Mouse (Mus musculus) WW6 (cell line): ENCODE results near the gene Camk2d.

ENCODE experiments used
- DNase-seq: peaks from one replicate; pipeline ENCODE4 v3.0.0-alpha.2; 2013; ENCODE audit warnings: low read depth, low spot score

The Camk2d gene

DNA sequence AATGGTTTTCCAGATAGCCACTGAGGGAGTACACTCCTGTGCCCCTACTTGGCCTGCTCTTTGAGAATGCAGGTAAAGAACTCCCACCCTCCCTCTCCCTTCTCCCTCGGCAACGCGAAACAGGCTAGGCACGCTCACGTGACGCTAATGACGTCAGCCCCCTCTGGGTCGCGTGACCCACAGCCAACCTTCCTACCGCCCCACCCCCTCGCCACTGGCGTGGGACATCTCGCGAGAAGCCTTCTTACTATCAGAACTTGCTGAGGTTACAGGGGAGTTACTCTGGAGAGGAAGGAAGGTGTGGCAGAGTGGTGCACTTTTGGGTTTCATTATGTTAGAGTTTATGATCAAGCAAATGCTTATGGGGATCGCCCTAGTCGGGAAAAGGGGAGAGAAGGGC is at the start of gene Camk2d:
TSS of gene Camk2d (plus strand) at position 217 of the 400 bp plus-strand sequence.
- DNase-seq, result peak; percentile 95

DNA sequence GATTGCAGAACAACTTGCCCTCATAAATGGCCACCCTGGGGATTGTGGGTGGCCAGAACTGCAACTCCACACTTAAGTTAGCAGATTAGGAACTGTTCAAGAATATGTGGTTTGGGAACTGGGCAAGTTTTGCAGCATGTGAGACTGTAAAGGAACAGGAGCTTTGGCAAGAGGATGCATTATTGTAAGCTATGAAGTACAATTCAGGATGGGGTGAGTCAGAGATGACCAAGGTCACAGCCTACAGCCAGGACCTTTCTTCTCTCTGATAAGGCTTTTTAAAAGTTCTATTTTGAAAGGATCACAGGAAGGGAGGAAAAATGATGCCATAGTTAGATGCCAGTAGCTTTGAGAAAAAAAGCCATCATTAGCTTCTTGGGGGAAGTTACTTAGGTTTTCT is 48.2 kb upstream of the Camk2d start:
- DNase-seq, result no peak

DNA sequence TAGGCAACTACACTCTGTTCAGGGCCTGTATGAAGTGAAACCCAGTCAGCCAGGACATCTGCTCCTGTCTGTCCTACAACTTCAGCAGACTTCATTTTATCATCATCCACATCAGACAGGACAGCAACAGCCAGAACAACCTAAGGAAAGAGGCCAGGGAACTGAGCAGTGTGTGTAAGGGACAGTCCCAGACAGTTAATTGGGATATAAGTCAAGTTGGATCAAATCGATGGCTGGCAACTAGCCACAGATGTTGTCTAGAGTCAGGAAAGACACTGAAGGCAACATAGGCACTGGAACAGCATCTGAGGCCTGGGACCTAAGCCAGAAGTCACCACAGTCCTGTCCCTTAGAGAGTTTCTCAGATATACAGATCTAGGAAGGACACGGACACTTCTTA is 32.5 kb upstream of the Camk2d start:
- no peak for DNase-seq

DNA sequence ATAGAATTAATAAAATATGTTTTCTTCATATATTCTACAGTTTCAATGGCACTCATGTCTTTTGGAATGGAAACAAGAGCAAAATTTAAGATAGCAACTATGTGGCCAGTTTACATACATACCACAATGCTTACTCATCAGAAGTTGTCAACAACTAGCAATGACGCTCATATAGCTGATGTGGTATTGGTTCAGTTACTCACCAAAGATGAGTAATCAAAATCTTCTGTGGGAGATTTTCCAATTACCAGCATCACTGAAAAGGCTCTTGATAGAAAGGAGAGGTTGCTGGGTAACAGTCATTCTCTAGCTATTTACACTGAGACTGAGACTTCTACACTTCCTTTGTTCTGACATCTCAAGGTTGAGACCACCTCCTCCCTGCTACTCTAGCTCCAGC is 25.5 kb upstream of the Camk2d start:
- DNase-seq, result no peak

DNA sequence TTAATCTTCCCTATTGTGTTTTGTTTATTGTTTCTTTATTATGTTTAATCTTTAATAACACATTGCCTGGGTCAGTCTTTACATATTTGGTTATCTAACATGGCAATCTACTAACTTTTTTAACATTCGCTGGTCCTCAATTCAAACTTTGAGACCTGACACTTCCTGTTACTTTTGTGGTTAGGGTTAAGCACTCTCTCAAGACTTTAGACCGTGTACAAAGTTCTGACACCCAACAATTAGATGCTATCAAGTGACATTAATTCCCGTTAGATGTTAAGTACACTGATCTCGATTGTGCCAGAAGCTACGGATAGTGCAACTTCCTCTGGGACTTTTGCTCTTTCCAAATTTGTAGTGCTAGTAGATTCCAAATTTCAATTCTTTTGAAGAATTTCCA is 23.2 kb upstream of the Camk2d start:
- no peak for DNase-seq

DNA sequence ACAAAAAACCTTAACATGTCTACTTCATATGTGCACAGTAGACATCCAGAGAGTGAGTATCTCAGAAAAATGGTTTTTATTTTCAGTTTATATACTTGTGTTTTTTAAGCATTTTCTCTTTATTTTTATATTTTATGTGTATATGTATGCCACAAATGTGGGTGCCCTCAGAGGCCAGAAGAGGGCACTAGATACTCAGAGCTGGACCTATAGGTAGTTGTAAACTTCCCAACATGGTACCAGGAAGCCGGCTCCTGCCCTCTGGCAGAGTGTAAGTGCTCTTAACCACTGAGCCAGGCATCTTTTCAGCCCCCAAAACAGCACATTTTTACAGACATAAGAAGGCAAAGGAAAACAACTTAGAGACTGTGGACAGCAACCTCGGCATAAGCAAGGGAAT is 20.2 kb upstream of the Camk2d start:
- no peak for DNase-seq

DNA sequence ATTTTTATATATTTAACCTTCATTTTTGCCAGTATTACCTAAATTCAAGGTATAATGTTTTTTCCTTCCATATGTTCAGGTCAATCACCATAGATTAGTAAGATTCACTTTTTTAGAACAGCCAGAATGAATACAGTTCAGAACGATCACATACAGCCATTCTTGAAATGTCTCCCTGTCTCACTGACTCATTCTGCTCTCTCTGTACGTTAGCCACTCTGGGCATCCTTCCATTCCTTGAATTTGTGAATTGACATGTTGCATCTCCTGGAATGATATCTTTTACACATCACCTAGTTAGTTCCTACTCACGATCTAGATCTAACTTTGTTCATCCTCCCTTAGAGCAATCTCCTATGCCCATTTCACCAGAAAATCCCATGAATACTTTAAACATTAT is 10.0 kb upstream of the Camk2d start:
- no peak for DNase-seq

DNA sequence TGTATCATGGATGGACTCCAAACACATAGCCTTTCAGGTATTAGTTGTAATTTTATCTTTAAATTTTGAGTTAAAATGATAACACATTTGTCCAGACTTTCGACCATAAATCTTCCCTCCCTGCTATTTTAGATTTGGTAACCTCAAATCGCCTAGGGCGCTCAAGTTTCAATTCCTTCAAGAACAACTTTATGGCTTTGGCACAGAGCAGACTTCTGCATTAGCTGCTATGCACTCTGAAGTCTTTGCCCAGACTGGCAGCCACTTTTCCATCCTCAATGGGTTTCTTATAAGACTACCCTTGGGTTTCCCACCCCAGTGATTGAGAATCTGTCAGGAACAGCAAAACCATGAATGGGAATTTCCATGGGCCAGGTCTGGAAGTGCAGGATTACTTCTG is 8.6 kb upstream of the Camk2d start:
- DNase-seq, result no peak

DNA sequence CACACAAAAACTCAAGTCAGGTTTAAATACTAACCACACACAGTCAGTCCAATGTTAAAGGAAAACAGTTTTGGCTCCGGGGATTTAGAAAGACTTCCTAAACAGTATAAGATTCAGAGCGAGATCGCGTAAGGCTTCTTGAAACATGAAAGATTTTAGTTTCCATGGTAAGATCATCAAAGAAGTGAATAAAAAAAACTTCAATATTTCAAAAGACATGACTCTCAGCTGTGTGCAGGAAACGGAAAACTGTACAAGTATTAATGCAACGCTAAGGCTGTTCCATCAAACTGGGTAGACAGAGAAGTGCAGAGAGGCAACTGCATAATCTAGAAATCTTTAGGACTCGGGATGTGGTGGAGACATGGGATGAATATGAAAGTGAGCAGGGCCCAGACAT is 6.5 kb upstream of the Camk2d start:
- no peak for DNase-seq

DNA sequence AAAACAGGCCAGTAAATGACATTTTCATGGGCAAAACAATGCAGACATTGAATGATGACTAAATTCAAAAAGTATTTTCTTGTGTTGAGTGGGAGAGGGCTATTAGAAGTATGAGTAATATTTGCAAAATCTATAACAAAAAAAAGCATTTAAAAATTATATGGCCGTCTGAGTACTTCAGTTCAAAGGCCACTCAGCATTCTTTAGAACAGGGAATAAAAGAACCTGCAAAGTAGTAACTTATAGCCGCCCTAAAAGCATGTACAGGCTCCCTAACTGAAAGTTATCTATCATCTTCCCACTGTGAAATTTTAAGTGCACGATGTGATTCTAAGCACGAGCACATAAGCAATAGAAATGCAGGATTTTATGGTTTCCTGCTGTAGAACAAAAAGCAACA is 646 bp upstream of the Camk2d start:
- no peak for DNase-seq

DNA sequence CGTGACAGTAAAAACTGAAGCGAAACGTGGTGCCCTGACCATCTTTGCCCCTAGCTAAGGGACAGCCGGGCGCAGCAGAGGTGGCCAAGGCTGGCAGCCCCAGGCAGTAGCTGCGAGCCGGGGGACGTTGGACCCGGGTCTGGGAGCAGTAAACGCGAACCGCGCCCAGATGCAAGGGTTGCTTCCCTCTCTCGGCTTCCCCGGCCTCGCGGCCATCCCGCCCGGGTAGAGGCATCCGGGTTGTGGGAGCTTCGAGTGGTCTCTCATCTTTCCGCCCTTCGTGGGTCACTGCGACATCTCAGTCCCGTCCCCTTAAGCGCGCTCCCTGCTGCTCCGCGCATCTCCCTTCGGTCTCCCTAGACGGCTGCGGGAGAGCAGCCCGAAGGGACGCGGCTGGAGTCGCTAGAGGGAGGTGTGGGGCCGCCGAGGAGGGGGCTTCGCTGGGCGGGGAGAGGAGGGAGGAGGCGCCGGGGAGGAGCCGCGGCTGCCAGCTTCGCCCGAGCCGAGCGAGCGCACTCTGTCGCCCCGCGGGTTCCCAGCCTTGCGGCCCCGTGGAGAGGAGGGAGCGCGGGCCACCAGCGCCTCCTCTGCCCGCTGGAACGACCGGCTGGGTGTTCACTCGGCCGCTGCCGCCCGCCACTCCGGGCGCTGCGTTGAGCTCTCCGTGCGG is 524 bp downstream of the Camk2d start:
- peak; percentile 40 for DNase-seq

DNA sequence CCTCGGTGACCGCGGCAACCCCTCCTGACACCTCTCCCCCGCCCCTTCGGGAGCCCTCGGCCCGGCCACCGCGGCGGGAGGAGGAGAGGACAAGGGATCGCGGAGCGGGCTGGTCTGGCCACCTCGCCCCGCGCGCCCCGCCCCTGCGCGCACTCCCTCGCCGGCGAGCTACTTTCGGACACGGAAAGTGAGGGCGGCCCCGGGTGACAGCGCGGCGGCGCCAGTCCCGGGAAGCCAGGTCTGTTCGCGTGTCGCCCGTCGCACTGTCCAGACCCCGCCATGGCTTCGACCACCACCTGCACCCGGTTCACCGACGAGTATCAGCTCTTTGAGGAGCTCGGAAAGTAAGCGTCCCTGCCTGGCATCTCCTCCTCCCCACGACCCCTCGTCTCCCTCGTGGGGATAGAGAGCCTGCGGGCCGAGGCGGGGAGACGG is 1.1 kb downstream of the Camk2d start:
- DNase-seq, result peak; percentile 28

DNA sequence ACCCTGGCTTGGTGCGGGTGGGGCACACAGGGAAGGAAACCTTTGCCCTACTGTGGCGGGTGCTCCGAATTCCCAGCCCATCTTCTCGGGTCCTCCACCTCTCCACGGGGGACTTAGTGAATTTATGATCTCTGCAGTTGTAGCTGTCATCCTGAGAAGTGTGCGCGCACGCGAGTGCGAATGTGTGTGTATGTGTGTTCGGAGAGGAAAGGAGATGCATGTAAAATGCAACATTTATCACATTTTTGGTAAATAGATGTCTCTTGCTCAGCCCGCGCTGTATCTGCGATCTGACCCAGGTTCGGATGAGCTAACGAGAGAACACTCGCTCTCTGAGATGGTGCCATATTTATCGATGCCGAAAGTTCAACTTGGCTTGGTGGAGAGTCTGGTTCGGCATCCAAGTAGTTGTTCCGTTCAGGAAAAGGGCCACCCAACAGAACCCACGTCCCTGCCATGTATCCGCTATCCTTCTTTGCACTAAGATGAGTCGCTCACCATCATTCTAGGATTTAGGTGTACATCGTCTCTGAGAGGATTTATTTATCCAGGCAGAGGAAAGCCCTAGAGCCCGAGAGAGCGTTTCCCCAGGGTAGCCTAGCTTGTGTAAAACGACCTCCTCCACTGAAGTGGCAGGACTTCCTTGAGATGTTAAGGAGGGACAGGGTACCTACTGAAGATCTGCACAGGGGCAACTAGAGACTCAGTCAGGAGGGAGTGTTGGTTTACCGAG is 1.7 kb downstream of the Camk2d start:
- no peak for DNase-seq

DNA sequence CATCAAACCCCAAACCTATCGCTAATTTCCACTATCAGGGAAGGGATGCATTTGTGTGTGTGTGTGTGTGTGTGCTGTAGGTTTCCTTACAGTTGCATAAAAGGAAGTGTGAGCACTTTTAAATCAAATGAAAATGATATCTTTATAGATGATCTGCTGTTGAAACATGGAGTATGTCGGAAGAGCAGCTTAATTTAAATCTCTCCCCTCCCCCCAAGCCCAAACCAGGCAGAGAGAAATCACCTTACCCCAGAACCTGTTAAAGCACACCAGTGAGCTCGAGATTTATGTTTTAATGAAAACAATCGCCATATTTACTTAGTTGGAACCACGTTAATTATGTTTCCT is 2.2 kb downstream of the Camk2d start:
- no peak for DNase-seq

DNA sequence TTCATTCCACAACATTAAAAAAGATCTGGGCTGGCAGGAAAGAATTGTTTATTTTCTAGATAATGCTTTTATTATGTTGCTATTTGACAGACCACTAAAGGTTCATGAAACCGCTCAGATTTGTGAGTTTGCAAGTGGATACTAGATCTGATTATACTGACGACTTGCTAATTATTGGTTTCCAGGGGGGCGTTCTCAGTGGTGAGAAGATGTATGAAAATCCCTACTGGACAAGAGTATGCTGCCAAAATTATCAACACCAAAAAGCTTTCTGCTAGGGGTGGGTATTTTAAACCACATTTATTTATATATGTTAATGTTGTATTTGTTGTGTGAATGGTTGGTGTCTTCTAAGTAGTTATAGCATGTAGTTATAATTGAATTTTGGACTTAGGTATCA is 2.8 kb downstream of the Camk2d start:
- DNase-seq, result no peak

DNA sequence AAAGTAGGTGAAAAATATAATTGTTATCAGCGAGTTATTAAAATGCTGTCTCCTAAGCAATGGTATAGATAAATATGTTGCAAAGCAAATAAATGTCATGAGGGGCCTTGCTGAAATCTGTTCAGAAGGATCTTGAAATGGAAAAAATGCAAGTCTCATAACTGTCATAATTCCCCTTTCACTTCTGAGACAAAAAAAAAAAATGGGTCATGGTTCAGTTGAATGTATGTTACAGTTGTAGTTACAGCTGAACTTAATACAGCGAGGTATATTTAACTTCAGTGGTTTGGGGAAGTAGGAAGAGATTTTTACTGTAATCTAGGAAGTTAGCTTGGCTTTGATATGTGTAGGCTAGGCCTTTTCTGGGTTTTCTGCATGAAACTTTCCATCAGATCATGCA is 3.2 kb downstream of the Camk2d start:
- DNase-seq, result no peak

DNA sequence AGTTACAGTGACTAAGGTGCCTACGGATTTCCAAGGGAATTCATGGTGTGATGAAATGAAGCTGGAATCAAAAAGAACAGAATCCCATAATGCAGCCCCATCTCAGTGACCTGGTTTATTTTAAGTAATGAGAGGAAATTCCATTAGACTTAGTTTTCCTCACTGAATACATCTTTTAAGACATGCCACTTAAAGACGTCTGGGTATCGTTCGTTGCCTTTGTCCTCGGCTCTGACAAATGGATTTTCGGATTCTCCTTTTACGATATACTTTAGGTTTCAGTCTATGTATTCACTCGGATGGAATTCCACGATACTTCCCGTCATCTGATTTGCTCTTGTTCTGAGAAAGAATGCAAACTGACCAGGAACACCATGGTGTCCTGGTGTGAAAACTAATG is 3.8 kb downstream of the Camk2d start:
- no peak for DNase-seq

DNA sequence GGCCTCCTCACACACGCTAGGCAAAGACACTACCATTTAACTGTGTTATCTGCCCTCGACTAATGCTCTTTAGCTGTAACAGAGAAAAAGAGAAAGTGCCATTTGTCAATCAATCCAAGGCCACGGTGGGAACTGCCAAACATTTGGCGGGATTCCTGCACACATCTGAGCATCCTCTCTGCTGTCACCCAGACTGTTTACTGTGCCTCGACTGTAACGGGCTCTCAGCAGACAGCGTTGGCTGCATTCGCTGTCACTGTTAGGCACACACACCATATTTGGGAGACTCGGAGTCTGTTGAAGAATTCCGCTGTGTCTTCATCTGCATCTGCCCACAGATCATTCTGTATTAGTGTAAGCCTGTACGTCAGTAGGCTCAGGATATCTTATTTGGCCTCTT is 6.7 kb downstream of the Camk2d start:
- DNase-seq, result no peak

DNA sequence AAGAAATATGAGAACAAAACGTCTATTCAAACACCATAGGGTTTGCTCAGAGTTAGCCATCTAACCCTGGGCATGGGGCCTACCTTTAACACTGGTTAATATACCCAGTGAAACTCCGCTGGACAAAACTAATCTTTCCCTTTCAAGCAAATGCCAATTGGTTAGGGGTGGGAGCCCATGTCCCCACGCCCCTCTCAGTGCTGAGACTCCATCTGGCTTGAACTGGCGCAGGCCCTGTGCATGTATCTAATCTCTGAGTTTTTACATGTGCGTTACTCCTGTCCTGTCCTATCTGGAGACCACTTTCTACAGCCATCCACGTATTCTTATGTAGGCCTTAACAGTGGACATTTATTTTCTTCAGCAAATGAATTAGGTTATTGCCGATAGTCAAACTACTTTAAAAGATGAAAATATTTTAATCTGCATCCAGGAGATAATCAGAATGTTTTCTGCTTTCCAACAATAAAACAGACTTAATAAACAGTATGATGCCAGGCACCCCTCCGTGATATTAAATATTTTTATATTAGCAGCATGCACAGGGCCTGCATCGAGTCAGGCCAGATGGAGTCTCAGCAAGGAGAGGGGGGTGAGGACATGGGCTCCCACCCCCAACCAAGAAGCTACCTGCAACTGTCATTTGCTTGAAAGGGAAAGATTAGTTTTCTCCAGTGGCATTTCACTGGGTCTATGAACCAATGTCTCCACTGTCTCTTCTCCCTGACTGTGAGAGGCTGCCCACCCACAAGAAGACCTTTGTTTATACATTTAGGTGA is 8.7 kb downstream of the Camk2d start:
- no peak for DNase-seq

DNA sequence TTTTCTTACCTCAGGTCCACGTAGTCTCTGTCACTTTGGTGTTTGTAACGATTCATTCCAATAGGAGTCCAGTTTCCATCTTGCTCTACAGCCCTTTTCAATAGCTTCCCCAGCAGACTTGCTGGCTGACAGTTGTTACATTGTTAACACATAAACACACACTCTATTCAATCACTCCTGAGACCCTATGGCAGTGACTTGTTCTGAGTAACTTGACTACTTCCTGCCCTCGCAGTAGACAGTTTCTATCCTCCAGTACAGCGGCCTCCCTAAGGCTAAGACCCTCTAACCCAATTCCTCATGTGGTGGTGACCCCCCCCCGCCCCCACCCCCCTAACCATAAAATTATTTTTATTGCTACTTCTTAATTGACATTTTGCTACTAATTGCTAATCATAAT is 13.2 kb downstream of the Camk2d start:
- no peak for DNase-seq

DNA sequence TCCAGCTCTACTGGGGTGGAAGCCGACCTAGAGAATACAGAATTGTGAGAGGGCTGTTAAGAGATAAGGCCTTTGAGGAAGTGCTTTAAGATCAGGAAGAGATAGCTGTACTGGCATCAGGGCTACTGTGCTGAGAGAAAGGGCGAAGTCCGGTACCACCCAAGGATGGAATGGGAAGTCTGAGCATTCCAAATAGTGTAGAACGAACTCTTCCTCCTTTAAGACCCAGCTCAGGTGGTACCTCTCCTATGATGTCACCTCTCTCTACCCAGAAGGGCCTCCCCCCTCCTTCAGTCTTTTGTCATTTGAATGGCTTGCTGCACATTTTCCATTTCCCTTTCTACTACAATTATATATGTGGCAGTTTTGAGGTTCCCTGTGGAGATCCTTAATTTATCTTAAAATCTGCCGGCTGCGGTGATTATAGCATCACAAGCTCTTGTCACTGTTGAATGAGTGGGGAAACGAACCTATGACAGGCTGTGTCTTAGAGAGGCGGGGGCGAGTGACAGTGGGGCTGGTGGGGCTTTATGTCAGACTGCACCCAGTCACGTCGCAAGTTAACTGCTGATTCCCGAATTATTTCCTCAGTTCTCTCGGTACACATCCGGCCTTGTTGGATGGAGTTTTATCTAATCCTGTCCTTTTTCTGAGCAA is 13.8 kb downstream of the Camk2d start:
- DNase-seq, result no peak

DNA sequence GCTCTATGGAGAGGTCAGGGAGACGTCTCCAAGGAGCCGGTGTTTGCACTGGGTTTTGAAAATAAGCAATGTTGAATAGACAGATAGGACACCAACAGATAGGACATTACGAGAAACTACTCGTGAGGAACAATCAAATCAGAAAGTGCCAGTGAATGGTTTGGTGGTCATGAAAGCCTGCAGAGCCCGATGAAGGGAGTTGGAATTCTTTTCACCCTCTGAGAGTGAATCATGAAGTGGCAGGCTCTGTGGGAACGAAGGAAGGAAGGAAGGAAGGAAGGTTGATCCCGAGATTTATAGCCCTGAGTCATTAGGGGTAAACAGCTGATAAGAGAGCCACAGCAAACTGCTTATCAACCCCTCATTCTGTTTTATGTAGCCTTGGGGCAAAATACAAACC is 15.5 kb downstream of the Camk2d start:
- DNase-seq, result no peak
